Mouse (Mus musculus) spleen, postnatal 4 days (tissue): ENCODE data around the gene Frmd4a.

Experiments used
- DNase-seq, 2 experiments: peaks; one replicate each; pipeline ENCODE4 v3.0.0; 2022; ENCODE audit warnings: low spot score in 2 of 2

Gene Frmd4a

DNA sequence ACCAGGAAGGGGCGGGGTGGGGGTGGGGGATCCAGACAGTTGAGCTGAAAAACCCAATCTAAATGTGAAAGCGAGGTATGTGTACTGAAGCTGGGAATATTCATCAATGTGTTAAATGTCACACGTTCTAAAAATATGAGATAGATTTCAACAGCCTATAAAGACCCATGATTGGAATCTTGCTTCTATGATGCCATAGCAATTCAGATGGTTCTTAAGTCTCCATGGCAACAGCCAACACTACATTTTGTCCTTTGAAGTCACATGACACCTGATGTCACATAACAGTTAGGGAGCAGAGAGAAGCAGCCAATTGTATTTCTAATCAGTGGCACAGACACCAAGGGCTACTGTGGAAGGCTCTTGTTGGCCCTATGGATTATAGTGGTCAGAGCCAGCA is 120.0 kb downstream of the Frmd4a start:
- DNase-seq: no peak

DNA sequence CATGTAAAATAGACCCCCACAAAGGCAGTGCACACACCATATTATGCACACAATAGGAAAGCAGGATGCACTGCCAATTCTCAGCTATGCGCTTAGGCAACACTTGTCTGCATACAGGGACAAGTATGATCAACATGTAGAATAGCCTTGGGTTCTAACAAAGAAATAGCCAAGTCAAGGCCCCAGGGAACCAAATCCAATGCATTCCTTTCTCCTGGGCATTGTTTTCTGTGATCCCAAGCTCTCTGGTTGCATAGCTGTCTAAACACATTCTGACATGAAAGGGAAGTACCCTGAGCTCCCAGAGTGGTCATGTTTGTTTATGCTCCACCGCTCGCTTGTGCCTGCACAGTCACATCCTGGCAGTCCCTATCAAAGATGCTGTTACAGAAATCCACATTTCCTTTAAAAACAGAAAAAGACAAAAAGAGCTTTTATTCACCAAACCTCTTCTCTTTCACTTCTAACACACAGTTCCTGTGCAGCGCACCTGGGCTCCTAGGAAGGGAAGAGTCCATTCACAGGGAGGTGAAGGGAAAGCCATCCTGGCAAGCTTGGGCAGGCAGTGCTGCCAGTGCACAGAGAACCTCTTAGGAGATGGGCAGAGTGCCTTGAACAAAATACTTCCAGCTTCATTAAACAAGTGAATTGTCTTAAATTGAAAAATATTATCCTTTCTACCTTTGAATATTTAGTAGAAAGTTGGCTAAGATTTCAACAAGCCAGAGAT is 124.9 kb downstream of the Frmd4a start:
- no peak for DNase-seq

DNA sequence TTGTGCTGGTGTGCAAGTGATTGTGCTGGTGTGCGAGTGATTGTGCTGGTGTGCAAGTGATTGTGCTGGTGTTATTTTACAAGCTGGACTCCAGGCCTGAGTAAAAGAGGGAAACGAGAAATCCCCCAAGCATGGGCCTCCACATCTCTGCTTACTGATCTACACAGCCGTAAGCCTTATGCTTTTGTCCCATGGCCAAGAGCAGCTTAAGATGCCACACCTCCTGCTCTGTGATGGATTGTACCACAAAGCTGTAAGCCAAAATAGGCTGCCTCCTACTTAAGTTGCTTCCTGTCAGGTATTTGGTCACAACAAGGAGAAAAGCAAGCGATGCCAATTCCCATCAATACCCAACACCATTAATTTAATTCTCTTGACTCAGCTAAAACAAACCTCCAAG is 126.9 kb downstream of the Frmd4a start:
- no peak for DNase-seq

DNA sequence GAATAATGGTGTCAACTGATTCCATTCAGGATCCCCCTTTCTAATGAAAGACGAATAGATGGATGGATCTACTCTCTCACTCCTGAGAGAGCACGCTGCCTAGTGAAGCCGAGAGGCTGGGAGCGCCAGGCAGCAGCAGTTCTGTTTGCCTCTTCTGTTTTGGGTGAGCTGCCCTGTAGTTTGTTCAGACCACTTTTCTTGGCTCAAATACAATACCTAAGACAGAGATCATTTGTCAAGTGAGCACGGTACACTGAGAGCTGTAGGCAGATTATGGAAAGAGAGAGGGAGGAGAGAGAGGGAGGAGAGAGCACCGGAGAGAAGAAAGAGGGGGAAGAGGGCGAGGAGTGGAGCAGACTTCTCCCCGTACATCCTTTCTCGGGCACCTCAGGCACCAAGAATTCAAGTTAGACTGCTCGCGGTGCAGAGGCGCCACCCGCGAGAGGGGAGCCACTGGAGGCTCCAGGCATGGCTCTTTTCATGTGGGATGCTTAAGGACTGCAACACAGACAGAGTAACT is 135.1 kb downstream of the Frmd4a start:
- DNase-seq: no peak

DNA sequence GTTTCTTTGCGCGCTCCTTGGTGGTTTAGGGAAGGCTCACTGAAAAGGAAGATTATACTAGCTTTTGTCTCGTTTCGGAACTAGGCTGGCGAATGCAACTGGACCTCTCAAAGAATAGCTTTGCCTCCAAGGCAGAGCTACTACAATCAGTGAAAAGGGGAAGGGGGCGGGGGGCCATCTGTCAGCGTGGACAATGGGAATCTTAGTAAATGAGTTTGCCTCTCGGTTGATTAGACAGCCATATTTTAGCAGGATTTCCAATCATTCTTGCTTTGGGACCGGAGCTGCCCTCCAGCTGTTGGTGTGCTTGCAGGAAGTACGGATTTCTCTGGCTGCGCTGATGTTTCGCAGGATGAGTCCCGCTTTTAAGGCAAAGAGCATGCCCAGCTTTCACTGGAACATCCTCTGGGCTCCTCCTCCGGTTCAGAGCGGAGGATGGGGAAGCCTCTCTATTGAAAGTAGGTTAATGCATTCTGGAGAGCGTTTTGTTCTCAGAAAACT is 135.7 kb downstream of the Frmd4a start:
- DNase-seq: no peak

DNA sequence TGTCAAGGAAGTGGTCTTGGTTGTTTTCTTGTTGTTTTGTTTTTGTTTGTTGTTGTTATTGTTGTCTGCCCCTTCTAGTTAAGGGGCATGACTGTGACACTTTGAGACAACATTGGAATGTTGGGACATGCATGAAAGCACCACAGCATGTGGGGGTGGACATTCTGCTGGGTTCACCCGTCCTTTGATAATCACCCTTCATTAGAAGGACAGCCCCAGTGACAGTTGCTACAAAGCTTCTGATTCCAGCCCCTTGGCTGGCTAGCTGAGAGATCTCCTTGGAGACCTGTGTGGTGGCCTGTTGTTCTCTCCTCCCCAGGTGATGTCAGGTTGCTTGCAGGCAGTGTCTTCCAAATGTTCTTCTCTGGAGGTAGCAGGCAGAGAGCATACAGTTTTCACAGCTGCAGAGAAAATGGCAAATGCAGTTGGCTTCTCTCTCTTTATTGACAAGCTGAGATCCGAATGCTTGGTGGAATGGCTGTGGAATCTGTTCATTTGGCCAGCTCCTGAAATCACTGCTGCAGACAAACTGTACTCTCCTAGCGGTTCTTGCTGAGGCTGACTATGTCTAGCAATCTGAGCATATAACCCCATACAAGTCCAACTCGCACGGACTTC is 136.6 kb downstream of the Frmd4a start:
- no peak for DNase-seq

DNA sequence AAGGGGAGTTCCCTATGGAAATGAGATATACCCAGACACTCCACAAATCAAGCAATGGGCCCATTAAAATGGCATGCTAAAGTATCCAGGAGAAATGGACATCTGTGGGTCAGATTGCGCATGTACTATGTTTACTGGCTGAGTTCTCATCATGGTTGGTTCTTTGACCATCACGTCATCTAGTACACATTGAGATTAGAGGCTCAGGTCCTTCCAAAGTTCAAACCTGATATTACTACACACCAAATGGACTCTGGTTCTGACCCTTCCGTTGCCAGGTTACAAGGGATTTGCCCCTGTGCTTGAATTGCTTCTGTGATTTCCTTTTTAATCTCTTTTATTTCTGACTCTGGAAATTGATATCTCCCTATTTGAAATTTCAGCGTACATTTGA is 137.1 kb downstream of the Frmd4a start:
- DNase-seq: no peak

DNA sequence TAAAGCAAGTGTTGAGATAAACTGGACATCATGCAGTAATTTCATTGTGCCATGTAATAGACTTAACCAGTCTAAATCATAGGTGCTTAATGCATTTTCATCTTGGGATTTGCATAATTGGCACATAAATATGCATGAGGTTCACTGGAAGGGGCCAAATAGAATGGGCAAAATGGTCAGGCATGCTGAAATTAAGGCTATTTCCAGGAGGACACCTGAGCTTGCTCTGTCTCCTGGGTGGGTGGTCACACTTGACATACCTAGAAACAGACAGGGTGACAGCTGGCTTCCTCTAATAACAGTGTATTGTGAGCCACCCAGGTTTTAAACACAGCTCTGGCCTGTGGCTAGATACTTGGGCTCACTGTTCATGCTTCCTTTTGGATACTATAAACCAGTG is 137.9 kb downstream of the Frmd4a start:
- no peak for DNase-seq

DNA sequence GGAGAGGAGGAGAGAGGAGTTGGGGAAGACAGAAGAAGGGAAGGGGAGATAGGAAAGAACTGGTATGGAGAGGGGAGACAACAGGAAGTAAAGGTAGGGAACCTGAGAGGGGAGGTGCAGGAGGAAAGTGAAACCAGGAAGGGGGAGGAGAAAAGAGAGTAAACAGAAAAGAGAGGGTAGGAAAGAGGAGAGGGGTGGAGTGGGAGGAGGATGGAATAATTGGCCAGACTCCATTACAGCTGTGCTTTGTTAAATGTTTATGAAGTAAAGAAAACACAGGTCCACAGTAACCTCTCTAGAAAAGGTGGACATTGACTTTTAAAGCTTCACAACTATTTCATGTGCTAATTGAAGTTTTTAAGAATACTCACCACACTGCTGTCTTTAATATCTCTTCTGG is 139.0 kb downstream of the Frmd4a start:
- DNase-seq: no peak

DNA sequence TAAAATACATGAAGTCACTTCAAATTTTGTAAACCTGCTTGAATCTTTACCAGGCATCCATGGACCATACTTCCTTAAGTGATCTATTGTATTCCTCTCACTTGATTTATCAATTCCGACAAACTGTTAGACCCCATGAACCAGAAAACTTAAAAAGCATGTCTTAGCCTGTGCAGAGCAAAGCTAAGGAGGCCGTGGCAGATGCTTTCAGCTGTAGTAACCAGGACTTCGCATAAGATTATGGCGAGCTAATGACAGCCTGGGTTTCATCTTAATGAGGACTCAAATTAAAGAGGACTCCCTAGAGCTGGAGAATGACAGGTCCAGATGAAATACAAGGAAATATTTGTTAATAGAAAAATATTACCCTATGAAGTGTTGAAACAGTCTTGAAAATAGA is 139.9 kb downstream of the Frmd4a start:
- no peak for DNase-seq

DNA sequence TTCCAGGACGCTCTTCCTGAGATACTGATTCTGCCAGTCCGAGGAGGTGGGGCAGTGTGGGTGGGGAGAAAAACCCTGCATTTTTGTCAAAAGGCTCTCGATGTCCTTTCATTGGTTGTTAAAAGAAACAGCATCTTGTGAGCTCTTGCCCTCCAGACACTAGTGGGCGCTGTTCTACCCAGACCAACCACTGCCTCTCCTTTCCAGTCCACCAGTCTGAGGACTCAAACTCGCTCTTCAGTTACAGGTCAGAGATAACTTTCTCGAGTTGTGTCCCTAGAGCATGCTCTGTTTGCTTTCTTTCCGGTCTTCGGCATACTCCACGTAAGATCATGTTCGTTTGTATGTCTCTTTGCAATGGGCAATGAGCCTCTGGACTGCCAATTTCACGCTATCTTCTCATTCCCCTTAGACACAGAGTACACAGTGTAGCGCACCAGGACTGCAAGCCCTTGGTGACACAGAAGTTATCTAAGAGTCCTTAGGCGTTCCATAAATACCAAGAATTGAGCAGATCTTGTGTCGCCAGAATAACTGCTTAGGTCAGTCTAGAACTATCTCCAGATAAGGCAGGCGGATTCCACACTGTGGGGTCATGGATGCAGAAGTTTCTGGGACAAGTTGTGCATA is 142.2 kb downstream of the Frmd4a start:
- DNase-seq: no peak

DNA sequence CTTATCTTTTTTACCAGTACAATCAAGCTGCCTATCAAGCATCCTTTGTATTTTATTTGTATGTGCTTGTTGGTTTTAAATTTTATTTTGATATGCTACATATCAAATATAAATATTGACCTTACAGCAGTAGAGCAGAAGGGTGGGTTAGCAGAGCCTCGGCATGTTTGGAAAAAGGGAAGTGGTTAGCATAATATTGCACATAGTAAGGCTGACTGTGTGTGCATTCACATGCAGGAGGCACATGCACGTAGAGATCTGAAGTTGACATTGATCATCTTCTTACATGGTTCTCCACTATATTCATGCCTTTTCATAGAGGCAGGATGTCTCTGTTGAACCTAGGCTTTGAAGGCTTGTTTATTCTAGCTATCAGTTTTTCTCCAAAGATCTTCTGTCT is 148.7 kb downstream of the Frmd4a start:
- DNase-seq: no peak

DNA sequence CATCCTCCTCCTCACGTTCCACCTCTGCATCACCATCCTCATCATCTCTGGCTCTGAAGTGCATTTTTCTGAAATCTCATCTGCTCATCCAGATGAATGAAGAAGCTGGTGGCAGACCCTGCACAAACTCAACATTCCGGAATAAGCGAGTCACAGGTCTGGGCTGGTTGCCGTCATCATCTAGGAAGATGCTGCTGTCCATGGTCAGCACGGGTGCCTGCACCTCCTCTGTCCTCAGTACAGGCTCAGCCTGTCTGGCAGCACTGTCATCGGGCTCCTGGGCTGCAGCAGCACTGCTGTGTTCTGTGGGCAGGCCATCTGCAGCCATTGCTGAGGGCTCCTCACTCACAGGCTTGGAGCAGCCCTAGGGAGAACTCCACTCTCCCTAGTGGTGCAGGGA is 149.6 kb downstream of the Frmd4a start:
- DNase-seq: no peak

DNA sequence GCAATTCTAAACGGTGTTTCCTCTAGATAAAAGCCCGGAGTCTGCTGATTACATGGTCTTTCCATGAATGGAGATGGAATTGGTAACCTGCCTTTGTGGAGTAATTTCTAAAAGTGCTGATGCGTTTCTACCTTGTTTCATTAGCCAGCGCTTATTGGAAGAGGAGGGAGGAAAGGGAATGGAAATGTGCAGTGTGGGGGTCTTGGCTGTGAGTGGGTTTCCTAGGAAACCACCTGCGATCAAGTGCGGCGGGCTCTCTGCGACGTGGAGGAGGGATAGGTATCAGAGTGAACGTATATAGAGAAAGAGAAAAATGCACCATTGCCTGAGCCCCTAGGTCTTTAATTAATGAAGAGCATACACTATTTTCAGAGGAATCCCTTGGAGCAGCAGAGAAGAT is 152.2 kb downstream of the Frmd4a start:
- DNase-seq: no peak

DNA sequence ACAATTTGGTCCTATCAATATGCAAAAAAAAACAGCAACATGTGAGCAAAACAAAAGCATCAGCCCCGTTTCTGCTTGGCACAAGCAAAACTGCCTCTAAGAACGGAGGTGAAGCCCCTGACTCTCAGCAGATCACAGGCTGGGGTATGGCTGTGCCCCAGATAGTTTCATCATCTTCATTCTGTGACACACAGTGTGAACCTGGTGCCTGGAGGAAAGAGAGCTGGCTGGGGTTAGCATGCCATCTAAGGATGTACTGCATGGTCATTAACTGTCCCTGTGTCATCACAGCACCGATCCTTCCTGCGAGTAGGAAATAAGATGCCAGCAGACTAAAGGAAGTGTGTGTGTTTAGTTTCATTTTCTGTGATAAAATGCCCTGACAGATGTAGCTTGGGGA is 152.7 kb downstream of the Frmd4a start:
- DNase-seq: no peak

DNA sequence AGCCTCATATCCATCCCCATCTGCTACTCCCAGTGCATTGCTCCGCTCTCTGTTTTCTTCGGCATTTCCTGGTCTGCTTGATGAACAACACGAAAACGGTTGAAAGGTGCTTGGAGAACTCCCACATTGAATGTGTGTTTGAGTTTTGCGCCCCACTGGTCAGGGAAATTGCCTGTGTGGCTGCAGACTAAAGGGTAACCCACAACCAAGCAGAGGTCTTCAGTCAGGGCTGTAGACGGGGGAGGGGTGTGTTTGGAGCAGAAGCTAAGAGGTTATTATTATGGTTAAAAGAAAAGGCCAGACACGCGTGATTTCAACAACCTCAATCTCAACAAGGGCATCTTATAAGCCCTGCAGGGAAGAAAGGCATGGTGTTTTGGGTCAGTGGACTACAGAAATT is 167.5 kb downstream of the Frmd4a start:
- no peak for DNase-seq

DNA sequence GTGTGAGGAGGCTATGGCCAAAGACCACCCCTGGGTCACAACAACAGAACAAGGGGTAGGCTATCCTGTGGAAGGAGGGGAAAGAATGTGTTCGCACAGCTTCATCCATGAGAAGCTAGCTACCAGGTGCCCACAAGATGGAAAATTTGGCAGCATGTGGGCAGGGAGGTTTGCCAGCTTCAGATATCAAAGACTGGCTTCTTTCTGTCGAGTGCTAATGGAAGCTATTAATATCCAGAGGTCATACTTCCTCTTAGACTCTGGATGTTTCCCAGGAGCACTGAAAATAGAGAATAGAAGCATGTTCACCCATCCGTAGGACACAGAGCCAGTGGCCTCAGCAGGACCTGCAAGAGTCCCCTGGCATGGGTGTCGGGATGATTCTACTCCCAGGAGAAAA is 170.0 kb downstream of the Frmd4a start:
- no peak for DNase-seq

DNA sequence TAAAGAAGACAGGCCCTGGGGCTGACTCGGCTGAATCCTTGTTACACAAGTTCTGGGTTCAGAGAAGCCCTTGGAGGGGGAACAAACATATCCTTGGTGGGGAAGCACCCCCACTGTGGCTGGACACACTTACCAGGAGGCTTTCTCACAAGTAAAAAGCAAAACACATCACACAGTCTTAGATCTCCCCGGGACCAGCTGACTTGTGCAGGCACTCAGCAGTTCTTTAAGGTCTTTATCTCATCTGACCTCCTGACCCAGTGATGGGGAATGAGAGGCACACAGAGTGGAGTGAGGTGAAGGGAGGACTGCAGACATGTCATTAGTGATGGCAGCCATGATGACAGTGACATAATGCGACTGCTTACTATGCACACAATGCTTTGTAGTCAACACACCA is 170.8 kb downstream of the Frmd4a start:
- DNase-seq: no peak

DNA sequence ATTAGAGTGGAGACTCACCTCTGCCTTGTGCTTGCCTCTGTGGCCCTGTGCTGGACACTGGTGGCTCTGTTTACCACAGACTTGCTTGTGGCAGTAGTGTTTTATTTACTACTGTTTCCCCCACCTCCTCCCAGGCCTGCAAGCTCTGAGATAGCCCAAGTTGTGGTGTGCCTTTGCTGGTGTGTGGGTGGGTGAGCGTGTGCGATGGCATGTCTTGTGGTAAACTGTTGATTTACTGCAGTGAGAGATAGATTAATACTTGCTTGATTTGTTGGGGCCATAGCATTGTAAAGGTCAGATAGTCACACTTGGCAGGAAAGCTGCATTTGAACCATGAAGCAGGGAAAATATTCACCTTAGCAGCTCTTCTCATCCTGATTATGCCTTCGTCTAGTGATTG is 172.8 kb downstream of the Frmd4a start:
- DNase-seq: no peak

DNA sequence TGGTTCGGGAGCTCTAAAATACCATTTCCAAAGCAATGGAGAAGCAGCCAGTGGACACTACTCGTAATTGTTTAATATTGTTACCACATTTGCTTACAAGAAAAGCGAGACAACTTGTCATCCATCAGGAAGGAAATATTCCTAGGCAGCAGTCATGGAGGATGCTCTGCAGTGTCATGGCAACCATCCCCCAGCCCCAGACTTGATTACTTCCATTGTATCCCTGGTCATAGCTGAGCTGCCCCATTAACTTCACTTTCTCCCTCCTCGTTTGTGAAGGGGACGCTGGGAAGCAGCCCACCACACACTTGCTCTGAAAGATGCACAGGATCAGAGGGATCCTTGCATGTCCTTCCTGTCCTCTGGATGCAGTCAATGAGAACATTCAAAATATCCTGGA is 173.5 kb downstream of the Frmd4a start:
- no peak for DNase-seq

DNA sequence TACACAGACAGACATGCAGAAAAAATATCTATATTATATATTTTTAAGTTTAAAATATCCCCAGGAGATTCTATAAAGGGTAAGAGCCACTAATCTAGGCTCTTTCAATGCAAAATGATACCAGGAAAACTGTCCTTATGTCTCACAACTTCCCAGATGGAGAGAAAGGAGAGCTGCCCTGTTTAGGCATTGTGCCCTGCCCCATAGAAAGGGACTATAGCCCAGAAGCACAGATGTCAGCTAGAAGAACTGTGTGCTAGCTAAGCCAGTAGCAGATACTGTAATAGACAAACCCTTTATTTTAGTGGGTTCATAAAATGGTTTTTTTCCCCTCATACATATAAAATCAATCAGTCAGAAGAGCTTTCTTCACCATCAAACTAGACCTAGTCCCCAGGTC is 175.7 kb downstream of the Frmd4a start:
- no peak for DNase-seq

DNA sequence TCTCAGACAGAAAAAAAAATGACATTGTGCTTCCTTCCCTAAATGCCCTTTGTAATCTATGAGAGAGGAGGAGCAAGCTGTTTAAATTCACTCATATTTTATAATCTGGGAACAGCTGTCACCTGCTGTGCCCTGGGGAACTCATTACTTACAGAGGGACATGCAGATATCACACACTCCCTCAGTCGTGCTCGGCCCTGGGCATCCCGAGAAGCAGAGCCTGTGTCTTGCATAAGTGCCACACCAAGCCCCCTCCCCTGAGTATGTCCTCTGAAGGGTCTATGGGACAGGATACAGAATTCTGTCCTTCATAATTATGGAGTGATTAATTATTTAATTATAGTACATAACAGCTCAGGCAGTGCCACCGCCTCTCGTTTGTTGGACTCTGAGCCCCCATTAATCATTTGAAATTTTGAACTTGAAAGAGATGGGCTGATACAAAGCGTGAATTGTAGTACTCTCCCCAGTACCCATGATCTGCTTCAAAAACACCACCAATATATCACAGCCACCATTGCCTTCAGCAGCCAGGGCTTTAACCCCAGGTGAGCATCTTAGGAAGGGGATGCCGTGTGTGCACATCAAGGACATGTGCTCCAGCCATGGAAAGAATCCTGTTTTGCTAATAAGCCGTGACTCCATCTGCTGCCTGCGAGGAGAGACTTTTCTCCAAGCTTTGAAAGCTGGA is 177.0 kb downstream of the Frmd4a start:
- no peak for DNase-seq
